Mouse (Mus musculus) cortical plate, adult 2 months (tissue): ENCODE data around the gene Rtn4rl1. TPM values are rescaled to one million over a fixed set of nuclear protein-coding genes. Genes with fewer than 3 reads are reported as not detected.

ENCODE experiments used
- H3K27ac ChIP-seq: fragments of 200-500 bp; 2 replicates; pipeline ENCODE4 v1.5.1; 2012; ENCODE audit warnings: low read length, control low read depth, inconsistent platforms; ENCODE audit not compliant: insufficient read depth
- H3K4me1 ChIP-seq: fragments of 200-500 bp; 2 replicates; pipeline ENCODE4 v1.6.1; 2011; ENCODE audit warnings: low read length; ENCODE audit not compliant: control insufficient read depth, insufficient read depth
- H3K4me3 ChIP-seq: fragments of 200-500 bp; 2 replicates; pipeline ENCODE4 v1.5.1; 2011; ENCODE audit warnings: mild to moderate bottlenecking, low read length, control low read depth; ENCODE audit not compliant: insufficient read depth
- CTCF ChIP-seq: fragments of 200-500 bp; IDR thresholded peaks from 2 replicates; pipeline ENCODE4 v1.5.1; 2011; ENCODE audit warnings: mild to moderate bottlenecking, control low read depth, low read length; ENCODE audit not compliant: insufficient read depth; ENCODE audit errors: extremely low read depth
- POLR2A ChIP-seq: fragments of 200-500 bp; IDR thresholded peaks from 2 replicates; pipeline ENCODE4 v1.6.1; 2011; ENCODE audit warnings: mild to moderate bottlenecking, low read length, control low read depth; ENCODE audit not compliant: insufficient read depth; ENCODE audit errors: extremely low read depth
- polyA plus RNA-seq: library from polyadenylated mRNA; depleted of rRNA; stranded (reverse); fragments of >200 nt; gene quantifications from 2 replicates; pipeline ENCODE4 v1.2.3, GENCODE M21; 2012

Gene Rtn4rl1
- polyA plus RNA-seq, 1 experiment, result 37.9 TPM

DNA sequence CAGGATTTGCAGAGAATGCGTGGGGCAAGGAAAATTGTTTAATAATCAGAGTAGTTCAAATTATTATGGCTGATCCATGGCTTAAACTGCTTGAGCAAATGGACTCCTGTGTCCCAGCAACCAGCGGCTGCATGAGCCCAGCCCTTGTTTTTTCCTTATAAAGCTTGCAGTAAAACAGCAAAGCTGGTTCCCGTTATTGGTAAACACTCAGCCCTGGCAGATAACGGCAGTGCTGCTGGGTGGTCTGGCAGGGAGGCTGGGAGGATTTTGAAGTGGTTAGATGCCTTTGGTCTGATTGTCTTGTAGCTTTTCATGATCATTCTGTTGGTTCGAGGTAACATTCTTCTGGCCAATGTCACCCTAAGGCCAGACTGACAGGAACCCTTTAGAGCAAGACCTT is 37.2 kb upstream of the Rtn4rl1 start:
- H3K4me3 ChIP-seq, result no peak overlapping the region
- H3K4me1 ChIP-seq, result no peaks in the 10 kb centered on the region
- H3K27ac ChIP-seq, result peak overlapping the region; percentile 30; the same call in 1 of the 2 replicates
- no peak for TF ChIP-seq CTCF
- TF ChIP-seq POLR2A, result no peak

DNA sequence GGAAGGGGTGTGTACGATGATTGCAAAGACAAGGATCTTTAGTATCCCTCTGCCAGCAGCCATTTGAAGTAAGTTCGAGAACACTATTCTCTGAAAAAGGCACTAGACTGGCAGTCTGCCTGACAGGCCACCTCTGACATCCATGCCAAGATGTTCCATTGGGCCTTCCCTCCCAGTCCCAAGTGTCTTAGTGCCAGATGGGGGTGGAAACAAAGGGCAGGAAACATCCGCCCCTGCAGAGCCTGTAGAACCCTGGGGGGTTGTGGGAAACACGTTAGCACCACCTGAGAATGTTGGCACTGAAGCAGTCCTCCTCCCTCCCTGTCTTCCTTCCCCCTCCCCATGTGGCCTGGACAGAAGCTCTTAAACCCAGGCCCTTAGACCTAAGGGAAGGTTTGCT is 36.5 kb upstream of the Rtn4rl1 start:
- Histone ChIP-seq H3K4me3 (no peak overlapping the region), H3K27ac (0 out of 2 replicates have a peak overlapping the region, but pooled peaks have one; percentile 30), H3K4me1 (no peaks in the 10 kb centered on the region)
- no peak for TF ChIP-seq CTCF
- no peak for TF ChIP-seq POLR2A

DNA sequence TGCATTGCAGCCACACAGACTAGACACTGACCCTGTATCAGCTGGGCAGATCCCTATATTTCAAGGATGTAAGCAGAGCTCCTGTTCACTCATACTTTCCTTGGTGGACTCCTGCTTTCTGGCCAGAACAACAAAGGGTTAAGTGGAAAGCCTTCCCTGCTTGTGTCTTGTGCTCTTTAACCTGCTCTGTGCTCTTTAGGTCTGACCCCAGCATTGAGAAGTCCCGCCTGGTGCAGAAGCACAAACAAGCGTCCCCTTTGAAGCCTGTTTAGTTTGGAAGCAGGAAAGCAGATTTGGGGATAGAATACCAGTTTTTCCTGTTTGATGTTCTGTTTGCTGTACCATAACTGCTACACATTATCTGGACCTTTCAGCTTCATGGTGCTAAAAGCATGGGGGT is 35.7 kb upstream of the Rtn4rl1 start:
- H3K27ac ChIP-seq, result no peak overlapping the region
- TF ChIP-seq CTCF, result no peak
- TF ChIP-seq POLR2A, result no peak

DNA sequence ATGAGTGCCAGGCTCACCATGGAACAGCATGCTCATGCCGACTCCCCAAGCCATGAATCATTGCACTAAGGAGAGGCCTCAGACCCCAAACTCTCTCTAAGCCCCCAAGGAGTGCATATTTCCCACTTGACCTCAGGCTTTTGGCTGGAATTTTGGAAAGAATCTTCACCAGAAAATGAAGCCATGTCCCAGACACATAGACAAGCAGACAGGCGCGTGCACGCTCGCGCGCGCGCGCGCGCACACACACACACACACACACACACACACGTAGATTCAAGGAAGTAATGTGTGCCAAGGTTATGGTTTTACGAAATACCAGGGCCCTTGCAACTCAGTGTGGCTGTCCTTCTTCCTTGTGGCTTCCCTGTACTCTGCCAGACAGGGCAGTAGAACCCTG is 35.2 kb upstream of the Rtn4rl1 start:
- Histone ChIP-seq H3K4me3 (no peak overlapping the region), H3K4me1 (no peaks in the 10 kb centered on the region), H3K27ac (no peak overlapping the region)
- TF ChIP-seq CTCF (no peak), POLR2A (no peak)

More for the DNA sequence above, 35.7 kb upstream of the Rtn4rl1 start:
- H3K4me3 ChIP-seq, result no peak overlapping the region
- H3K4me1 ChIP-seq, result no peaks in the 10 kb centered on the region

DNA sequence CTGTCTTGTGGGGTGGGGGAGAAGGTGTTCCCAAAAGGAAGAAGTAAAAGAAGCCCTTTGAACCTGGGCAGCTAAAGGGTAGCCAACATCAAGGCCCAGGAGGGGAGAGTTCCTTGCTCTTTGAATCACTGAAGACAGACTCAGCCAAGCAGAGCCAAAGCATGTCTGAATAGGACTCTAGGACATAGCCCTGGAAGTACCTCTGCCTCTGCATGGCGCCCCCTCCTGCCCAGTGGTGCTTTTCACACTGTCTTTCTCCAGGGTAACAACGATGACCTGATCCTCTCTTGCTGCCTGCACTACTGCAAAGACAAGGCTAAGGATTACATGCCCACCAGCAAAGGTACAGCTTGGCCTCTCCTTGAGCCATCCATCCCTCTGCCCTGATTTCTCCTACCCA is 34.0 kb upstream of the Rtn4rl1 start:
- TF ChIP-seq POLR2A (no peak), CTCF (peak; percentile 42)

DNA sequence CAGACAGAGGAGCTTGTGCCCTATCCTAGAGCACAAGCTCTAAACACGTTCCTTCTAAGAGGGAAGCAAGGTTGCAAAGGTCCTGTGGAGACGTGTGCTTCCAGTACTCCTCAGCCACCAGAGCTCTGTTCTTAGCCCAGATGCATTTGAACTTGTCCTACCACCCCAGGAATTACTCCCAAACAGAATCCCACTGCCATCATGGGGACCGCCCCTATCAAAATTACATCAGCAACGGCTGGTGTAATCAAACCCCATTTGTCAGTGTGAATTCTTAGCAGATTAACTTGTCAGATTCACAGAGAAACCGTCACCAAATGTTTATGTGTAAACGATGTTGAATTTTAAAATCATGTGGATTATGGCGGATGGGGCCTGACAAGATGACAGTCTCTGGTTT is 32.6 kb upstream of the Rtn4rl1 start:
- Histone ChIP-seq H3K27ac (no peak overlapping the region), H3K4me3 (no peak overlapping the region), H3K4me1 (0 out of 2 replicates have a peak, but pooled peaks cover 1% of the 10 kb centered on the region)
- TF ChIP-seq CTCF (no peak), POLR2A (no peak)

More for the DNA sequence above, 34.0 kb upstream of the Rtn4rl1 start:
- Histone ChIP-seq H3K4me3 (no peak overlapping the region), H3K27ac (no peak overlapping the region), H3K4me1 (no peaks in the 10 kb centered on the region)

DNA sequence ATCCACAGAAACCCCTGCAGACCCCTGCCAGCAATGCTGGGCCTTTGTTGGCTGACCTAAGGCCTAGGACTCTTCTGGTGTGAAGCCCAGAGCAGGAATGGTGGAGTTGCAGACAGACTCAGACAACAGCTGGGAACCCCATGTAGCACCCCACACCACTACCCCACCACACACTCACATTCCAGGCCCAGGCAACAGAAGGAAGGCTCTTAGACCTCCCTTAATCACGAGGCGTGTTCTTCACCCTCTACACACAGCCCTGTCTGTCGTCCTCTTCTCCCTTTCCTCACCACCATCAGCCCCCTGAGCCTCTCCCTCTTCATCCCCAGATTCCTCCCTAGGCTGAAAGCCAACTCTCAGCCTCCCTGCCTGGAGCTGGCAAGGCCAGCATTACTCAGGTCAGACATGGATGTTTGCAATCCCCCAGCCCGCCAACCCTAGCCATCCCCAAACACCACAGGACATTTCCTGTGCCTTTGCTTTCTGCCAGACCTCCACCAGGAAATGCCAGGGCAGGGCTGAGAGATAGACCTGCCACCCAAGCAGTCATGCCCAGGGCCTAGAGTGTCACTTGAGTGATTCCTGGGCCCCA is 32.1 kb upstream of the Rtn4rl1 start:
- Histone ChIP-seq H3K27ac (no peak overlapping the region), H3K4me1 (0 out of 2 replicates have a peak, but pooled peaks cover 1% of the 10 kb centered on the region), H3K4me3 (no peak overlapping the region)
- TF ChIP-seq POLR2A, result no peak
- TF ChIP-seq CTCF, result no peak

DNA sequence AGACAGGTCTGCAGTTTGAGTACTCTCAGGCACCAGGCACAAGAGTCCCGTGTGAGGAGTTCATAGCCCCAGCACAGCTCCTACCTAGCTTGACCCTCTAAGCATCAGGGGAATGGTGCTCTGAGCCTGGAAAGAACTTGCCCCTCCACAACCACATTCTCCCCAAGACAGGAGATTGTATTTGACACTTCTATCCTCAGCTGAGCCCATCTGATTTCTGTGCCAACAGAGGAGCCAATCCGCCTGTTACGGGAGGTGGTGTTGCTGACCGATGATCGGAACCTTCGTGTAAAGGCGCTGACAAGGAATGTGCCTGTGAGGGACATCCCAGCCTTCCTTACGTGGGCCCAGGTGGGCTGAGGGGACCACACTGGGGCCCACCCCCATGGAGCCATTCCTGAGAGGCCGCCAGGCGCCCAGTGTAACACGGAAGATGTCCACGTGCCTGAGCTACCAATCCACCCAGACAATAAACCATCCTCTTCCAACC is 30.9 kb upstream of the Rtn4rl1 start:
- no peak overlapping the region for H3K4me3 ChIP-seq
- no peak overlapping the region for H3K27ac ChIP-seq
- TF ChIP-seq POLR2A, result no peak
- TF ChIP-seq CTCF, result no peak

DNA sequence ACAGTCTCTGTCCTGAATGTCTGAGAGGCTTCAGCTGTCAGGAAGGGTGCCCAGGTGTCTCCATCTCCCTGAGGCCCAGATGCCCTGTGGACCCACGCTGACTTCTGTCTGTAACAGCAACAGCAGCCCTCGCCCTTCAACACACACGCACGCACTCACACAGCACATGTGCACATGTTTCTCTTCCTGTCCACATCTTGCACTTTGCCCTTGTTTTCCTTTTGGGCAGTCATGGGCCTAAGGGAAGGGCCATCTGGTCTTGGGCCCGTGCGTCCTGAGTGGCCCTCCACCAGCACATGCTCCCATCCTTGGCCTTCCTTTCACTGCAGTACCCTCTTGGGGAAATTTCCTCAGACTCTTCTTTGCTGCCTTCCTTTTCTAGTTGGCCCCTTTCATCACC is 30.2 kb upstream of the Rtn4rl1 start:
- no peak overlapping the region for H3K27ac ChIP-seq
- H3K4me1 ChIP-seq, result 0 out of 2 replicates have a peak, but pooled peaks cover 1% of the 10 kb centered on the region
- TF ChIP-seq CTCF (no peak), POLR2A (no peak)
- H3K4me3 ChIP-seq, result no peak overlapping the region

More for the DNA sequence above, 30.9 kb upstream of the Rtn4rl1 start:
- H3K4me1 ChIP-seq, result 0 out of 2 replicates have a peak, but pooled peaks cover 1% of the 10 kb centered on the region

DNA sequence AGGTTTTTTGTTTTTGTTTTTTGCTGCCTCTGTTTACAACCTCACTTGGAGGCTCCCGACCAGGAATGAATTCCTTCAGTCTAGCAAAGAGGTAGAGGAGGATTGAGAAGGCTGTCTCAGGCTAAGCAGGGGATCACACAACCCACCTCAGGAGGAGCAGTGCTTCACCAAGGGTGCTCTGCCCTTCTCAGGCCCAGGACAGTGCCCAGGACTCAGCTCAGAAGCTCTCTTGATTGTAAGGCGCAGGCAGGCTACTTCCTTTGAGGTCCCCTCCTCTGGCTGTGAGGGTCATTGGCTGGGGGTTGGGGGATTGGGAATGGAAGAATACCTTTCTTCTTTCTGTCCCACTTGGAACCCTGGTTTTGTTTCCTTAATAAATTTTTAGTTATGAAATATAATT is 29.5 kb upstream of the Rtn4rl1 start:
- H3K4me1 ChIP-seq, result 0 out of 2 replicates have a peak, but pooled peaks cover 1% of the 10 kb centered on the region
- no peak overlapping the region for H3K4me3 ChIP-seq
- no peak for TF ChIP-seq CTCF
- no peak for TF ChIP-seq POLR2A
- H3K27ac ChIP-seq, result no peak overlapping the region
